Mouse (Mus musculus): Measurements from ENCODE around the gene Ppp1r14a.
A peak's percentile ranks its signal among the peaks of the same experiment; 100 is the strongest.

DNA sequence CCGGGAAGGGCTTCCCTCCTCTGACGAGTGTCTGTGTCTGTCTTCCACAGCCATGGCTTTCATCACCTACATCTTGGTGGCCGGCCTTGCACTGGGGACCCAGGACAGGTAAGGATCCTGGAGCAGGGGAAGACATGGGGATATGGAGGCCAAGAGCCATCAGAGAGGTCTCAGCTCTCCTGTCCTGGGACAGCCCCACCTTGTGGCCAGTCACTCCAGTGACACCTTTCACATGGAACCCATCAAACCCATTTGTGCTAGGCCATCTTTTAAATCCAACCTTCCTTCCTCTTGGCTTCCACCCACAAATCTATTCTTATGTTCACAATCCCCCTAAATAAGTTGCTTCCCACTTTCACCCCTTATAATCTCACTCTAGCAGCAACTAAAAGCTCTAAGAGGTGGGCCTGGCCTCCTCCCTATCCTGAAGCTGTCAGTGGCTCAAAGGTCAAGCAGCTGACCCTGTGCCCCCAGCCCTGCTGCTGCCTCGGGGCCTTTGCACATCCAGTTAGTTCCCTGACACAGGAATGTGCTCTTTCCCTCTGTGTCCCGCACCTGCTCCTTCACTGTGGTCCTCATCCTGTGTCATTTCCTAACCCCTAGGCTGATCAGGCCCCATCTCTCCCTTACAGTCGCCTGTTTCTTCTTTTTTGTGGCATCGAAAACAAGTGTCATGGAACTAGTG, 44.2 kb upstream of the Ppp1r14a start:
- TF ChIP-seq POLR2A (IDR thresholded peaks at IDR 0.05; ENCODE audit: control insufficient read depth, low read depth, low read length) (no peak), CTCF (IDR thresholded peaks at IDR 0.05; ENCODE audit: control insufficient read depth, insufficient read depth, insufficient replicate concordance, low read depth, low read length) (peak; percentile 53; the same call in 1 of the 2 replicates)

Measured in testis, adult 2 months (tissue).